Mouse (Mus musculus): ENCODE results near the gene Olfr633.
"Not testable (repeated sequence)": the region's sequence is repeated elsewhere in the genome, so short reads cannot be mapped to it uniquely, and the experiment has no call there.

Gene Olfr633

DNA sequence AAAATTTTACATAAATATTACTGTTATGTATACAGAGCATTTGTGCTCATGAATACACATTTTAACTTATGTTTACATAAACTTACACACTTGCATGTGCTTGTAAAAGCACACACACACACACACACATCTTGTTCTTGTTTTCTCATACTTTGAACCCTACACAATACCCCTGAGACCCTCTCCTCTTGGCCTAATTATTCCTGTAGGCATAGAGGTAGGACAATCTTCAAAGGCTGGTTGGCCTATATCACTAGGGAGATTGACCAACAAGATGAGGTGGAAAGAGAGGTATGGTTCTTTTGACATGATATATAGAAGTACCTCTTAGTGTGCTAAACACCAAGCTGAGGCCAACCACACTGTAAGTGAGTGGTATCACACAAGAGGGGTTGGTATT is at the start of gene Olfr633:
Gene Olfr633 (plus strand): TSS at position 301 of the 400 bp plus-strand sequence.
- DNase-seq (ENCODE audit: low spot score in 2 of 2), result no peak

DNA sequence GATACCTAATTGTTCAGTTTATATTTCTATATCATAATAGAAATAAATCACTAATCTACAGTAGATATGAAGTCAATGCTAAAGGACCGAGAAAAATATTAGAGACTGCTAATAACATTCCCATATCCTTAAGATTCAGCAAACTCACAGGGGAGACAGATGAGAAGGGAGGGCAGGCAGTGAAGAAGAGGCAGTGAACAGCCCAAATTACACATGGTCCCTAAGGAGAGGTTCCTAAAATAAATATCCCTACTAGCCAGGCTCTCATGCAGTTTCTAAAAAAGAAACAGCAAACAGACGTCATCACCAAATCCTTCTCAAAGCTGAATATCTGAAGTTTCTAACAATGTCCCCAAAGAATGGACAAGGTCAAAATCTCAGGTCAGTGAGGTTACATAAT is 41.0 kb upstream of the Olfr633 start, which contains the start of gene Olfr65:
Gene Olfr65 (plus strand): TSS at position 301 of the 400 bp plus-strand sequence.
- DNase-seq (ENCODE audit: low spot score in 2 of 2), result peak in 1 of 2 experiments; percentile 18

DNA sequence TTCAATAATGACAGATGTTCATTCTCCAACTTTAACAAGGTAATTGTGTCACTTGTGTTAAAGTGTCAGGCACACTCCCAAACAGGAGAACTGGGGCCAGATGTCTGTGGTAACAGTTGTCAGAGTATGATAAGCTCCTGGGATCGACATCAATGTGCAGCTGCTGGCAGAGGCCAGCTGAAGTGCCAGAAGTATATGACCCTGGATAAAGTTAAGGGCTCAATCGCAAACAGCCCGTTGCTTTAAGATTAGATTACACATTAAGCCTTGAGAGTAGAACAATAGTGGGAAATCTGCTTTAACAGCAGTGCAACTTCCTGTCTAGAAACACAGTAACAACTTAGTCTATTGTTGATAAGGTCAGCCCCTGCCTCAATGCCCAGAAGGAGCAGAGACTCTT is 34.2 kb upstream of the Olfr633 start:
- DNase-seq (ENCODE audit: low spot score in 2 of 2), result no peak

DNA sequence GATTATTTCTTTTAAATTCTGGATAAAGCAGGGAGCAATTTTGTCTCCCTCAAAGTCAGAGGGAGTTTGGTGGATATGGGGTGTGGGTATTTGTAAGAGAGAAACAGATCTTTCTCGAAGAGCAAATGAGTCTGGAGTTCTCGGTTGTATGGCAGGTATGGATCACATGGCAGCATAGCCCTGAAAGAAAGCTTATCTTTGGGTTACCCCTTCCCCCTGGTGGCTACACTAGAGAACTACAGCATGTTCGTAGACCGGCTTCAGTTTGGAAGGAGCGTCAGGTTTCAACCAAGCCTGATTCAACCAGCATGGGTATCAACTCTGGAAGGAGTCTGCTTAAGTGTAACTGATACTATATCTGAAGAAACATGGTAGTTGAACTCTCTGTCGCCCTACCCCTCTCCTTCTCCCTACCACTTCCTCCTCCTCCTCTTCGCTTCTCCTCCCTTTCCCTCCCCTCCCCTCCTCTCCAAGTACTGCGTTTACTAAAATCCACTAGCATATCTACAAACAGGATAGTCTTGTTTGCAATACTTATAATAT is 31.2 kb upstream of the Olfr633 start:
- DNase-seq (ENCODE audit: low spot score in 2 of 2), result no peak

DNA sequence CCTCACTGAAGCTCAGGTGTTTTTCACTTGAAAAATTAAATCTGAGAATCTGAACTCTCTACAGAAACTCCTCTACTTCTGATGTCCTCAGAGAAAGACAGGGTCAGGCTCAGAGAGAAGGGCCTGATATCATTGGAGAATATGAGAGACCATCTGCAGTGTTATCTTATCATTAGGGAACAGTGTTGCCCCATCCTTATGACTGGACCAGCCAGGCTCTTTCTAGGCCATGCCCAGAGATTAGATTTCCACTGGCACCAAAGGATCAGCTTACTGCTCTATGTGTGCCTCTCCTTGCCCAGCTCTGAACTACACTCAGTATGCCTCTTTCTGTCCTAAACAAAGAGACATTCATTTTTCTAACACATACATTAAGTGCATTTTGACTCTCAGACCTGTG is 28.9 kb upstream of the Olfr633 start:
- DNase-seq (ENCODE audit: low spot score in 2 of 2), result no peak

DNA sequence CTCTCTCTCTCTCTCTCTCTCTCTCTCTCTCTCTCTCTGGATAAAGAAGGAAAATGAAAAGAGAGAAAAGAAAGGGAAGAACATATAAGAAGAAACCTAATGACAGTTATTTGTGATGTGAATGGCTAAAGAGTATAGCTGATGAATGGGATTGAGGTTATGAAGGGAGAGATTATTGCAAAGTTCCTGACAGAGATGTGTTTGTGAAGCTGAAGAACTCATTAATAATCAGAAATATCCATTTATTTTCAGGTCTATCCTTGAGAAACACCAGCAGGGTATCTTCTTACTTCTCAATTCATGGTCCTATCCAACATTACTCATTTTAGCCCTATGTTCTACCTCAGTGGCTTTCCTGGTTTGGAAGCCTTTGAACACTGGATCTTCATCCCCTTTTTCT is 15.7 kb upstream of the Olfr633 start, which contains the start of gene Olfr631:
Gene Olfr631 (plus strand): TSS at position 301 of the 400 bp plus-strand sequence.
- DNase-seq (ENCODE audit: low spot score in 2 of 2), result no peak

DNA sequence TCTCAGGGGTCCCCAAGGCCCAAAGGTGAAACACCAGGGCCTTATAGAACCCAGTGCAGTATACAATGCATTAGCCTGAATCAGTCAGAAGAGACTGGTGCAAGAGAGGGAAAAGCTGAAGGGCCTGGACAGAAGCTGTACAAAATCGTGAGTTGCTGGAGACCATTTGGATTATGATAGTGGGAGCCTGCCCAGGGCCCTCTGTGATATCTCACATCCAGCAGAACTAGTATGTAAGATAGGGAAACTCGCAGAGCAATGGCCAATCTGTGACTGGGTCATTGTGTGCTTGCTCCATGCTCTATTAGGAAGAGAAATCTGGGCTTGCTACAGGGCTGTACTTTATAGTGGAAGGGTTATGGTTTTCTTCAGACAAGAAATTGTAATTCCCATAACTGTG is 10.0 kb upstream of the Olfr633 start, which contains the start of gene Olfr632:
Gene Olfr632 (plus strand): TSS at position 84 of the 400 bp plus-strand sequence.
- no peak for DNase-seq (ENCODE audit: low spot score in 2 of 2)

DNA sequence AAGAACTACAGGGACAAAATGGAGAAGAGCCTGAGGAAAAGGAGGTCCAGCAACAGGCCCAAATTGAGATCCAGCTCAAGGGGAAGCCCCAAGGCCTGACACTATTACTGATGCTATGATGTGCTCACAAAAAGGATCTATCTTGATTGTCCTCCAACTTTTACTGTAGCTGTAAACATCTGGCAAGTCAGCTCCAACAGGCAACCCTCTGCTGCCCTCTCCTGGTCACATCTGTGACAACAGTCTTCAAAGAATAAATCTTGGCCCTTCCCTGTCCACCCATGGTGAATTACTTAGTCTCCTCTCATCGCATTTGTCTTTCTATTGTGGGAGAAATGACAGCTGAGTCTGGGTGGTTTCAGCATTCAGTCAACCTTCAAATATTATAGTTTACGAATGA is 1.5 kb upstream of the Olfr633 start:
- peak in 1 of 2 experiments; percentile 26 for DNase-seq (ENCODE audit: low spot score in 2 of 2)

DNA sequence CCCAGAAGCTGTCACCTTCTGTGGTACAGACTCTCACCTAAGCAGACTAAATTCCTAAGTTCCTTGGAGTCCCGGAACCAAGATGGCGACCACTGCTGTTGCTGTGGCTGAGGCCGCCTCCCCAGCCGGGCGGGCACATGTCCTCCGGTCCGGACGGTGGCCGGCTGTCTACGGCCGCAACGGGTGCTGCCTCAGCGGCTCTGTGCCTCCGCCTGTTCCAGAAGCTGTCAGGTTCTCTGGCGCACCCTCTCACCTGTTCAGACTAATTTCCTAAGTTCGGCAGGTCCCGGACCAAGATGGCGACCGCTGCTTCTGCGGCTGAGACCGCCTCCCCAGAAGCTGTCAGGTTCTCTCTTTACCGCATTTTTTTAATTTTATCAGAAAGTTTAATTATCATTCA is 22.6 kb downstream of the Olfr633 start:
- not testable (repeated sequence) for DNase-seq (ENCODE audit: low spot score in 2 of 2)

DNA sequence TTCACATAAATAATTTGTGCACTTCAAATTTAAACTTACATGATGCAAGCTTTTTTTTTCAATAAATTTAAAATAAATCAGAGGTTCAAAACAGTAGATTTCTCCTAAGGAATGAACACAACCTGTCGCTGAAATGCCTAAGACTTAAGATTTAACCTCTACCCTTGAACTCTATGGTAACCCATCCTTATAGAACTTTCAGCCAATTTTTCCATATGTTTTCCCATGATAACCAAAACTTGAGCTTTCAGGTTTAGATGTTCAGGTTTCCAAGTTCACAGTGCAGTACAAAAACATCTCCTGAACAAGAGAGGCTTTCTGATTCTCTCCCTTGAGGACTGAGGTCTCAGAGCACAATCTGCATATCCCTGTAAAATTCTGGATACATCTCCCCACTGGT is 26.6 kb downstream of the Olfr633 start, which contains the start of gene Olfr635:
Gene Olfr635 (plus strand): TSS at position 301 of the 400 bp plus-strand sequence.
- no peak for DNase-seq (ENCODE audit: low spot score in 2 of 2)

DNA sequence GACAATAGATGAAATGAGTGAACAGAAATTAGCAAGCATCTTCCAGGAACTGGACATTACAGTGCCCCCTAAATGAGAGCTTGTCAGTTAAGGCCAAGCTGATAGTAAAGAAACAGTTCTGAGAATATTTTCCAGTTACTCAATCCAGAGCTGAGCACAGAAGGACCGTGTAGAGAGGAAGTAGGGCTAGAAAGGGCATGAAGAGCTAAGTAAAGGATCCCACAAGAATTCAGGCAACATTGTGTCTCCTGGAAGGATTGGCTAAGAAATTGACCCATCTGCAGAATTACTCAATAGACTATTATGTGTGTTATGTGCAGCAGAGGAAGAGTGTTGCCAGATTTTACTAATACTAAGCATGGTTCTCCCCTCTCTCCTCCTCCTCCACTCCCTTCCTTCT is 27.5 kb downstream of the Olfr633 start:
- no peak for DNase-seq (ENCODE audit: low spot score in 2 of 2)

DNA sequence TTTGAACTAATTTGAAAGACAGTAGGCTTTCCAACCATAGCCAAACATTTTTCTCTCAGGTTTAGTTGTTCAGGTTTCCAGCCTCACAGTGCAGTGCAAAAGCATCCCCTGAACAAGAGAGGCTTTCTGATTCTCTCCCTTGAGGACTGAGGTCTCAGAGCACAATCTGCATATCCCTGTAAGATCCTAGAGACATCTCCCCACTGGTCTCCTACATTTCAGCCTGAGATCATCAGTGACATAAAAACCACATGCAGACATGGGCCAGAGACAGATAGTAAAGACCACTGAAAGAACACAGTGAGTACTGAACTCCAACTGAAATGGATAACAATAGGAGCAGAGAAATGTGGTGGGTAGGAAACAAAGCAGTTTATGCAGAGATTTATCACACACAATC is 54.2 kb downstream of the Olfr633 start, which contains the start of gene Olfr638:
Gene Olfr638 (plus strand): TSS at position 301 of the 400 bp plus-strand sequence.
- DNase-seq (ENCODE audit: low spot score in 2 of 2), result no peak

Data from right cerebral cortex, postnatal 10 days (tissue).